Mouse (Mus musculus) liver, adult 2 months (tissue): ENCODE results near the gene Pstpip1.

Source experiments
- CTCF ChIP-seq: fragments of 200-500 bp; IDR thresholded peaks from 2 replicates; pipeline ENCODE4 v1.5.1; 2011; ENCODE audit warnings: low read depth, low read length, control low read depth
- POLR2A ChIP-seq: fragments of 200-500 bp; IDR thresholded peaks from 2 replicates; pipeline ENCODE4 v1.6.1; 2011; ENCODE audit warnings: low read length, control low read depth; ENCODE audit not compliant: insufficient read depth; ENCODE audit errors: extremely low read depth

- TF ChIP-seq POLR2A = no peak
- no peak for TF ChIP-seq CTCF
Observed at GRCm38 (mm10) chr9:56118091-56118490, 28.3 kb downstream of the Pstpip1 start.
